Mouse (Mus musculus) erythroblast, embryonic 14.5 days (primary cell): ENCODE data around the gene Usp24.

ENCODE experiments used
- GATA1 ChIP-seq: IDR thresholded peaks from 2 replicates; pipeline ENCODE4 v1.6.1; 2012; ENCODE audit warnings: low read length, inconsistent platforms, mixed read lengths
- TAL1 ChIP-seq: IDR thresholded peaks from 3 replicates; pipeline ENCODE4 v1.6.1; 2012; ENCODE audit warnings: low read length, inconsistent platforms, mixed read lengths

GRCm38 (mm10) chr4:106318208-106318607 is 2.2 kb downstream of the Usp24 start:
- no peak for TF ChIP-seq GATA1
- TF ChIP-seq TAL1: no peak
